Mouse (Mus musculus) heart, embryonic 15.5 days (tissue): ENCODE results near the gene Atp1b1. TPM values are rescaled to one million over a fixed set of nuclear protein-coding genes. Genes with fewer than 3 reads are reported as not detected.
A peak's percentile ranks its signal among the peaks of the same experiment; 100 is the strongest.

Experiments
- ATAC-seq: fragments of 200-750 bp; cut with Nextera tagmentation; replicated peaks from 2 replicates; pipeline ENCODE4 v1.8.0; 2017; ENCODE audit warnings: low read depth, moderate TSS enrichment; ENCODE audit not compliant: insufficient number of reproducible peaks, insufficient read depth, low FRiP score
- H3K27ac ChIP-seq: fragments of 300-500 bp; sonication (generic); 2 replicates; pipeline ENCODE4 v1.5.1; 2015; ENCODE audit warnings: mild to moderate bottlenecking, inconsistent platforms
- H3K27me3 ChIP-seq: fragments of 300-500 bp; sonication (generic); 2 replicates; pipeline ENCODE4 v1.6.1; 2015; ENCODE audit warnings: inconsistent platforms
- H3K36me3 ChIP-seq: fragments of 300-500 bp; sonication (generic); 2 replicates; pipeline ENCODE4 v1.6.1; 2015; ENCODE audit warnings: mild to moderate bottlenecking, inconsistent platforms
- H3K4me1 ChIP-seq: fragments of 300-500 bp; sonication (generic); replicated peaks from 2 replicates; pipeline ENCODE4 v1.6.1; 2015; ENCODE audit warnings: inconsistent platforms
- H3K4me2 ChIP-seq: fragments of 300-500 bp; sonication (generic); 2 replicates; pipeline ENCODE4 v1.6.1; 2015; ENCODE audit warnings: inconsistent platforms, mild to moderate bottlenecking, moderate library complexity
- H3K4me3 ChIP-seq: fragments of 300-500 bp; sonication (generic); 2 replicates; pipeline ENCODE4 v1.5.1; 2015; ENCODE audit warnings: mild to moderate bottlenecking, inconsistent platforms
- H3K9ac ChIP-seq: fragments of 300-500 bp; sonication (generic); 2 replicates; pipeline ENCODE4 v1.6.1; 2015; ENCODE audit warnings: mild to moderate bottlenecking, inconsistent platforms
- H3K9me3 ChIP-seq: fragments of 300-500 bp; sonication (generic); replicated peaks from 2 replicates; pipeline ENCODE4 v1.6.1; 2016; ENCODE audit warnings: inconsistent platforms
- WGBS: fragments of 180-500 bp; shearing (Covaris S2); methylation state at CpG from one replicate; pipeline ENCODE4 v1.1.7; 2015; ENCODE audit warnings: mixed read lengths; 5-methylcytosine and 5-hydroxymethylcytosine counted together
- polyA plus RNA-seq: library from polyadenylated mRNA; unstranded; fragments of >200 nt; fragmentation: Nextera tagmentation; extraction: Ambion mirVana; gene quantifications from 2 replicates; pipeline ENCODE4 v1.2.1, GENCODE M21; 2015

Atp1b1 gene
- polyA plus RNA-seq, 1 experiment from 2014 or later: 301 TPM

DNA sequence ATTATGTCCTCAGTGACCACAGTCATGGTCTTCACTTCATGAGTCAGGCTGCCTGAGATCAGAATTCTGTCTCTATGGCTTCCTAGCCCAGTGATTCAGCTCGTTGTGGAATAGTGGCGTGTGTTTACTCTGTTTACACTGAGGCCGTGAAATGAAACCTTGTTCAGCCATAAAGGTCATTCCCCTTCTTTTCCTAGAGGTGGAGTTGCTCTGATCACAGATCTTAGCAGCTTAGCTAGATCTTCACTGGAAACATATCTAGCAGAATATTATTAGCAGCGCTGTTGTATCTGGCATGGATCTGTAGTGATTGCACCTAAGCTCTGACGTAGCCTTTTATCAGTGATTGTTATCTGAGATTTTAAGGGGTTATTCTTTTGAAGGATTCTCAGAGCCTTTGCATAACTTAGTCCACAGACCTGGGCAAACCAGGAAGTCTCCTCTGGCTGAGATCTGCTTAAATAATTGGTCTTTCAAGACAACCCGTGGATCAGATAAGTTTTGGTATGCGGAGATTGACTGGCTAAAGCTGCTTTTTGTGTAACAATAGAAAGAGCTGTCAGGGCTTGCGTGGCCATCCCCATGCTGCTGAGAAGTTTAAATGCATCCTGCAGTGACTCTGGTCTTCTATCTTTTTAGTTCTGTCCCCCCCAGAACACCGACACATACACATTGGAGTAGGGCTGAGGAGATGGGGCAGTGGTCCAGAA is 23.6 kb upstream of the Atp1b1 start:
- Histone ChIP-seq H3K4me1 (no peaks in the 10 kb centered on the region), H3K4me2 (no peak overlapping the region), H3K9me3 (no peaks in the 10 kb centered on the region), H3K27ac (no peak overlapping the region), H3K36me3 (no peaks in the 10 kb centered on the region), H3K27me3 (no peaks in the 10 kb centered on the region), H3K9ac (no peak overlapping the region), H3K4me3 (no peak overlapping the region)
- 56% methylated on average over 9 of the region's 9 CpGs for WGBS
- ATAC-seq: no peak

DNA sequence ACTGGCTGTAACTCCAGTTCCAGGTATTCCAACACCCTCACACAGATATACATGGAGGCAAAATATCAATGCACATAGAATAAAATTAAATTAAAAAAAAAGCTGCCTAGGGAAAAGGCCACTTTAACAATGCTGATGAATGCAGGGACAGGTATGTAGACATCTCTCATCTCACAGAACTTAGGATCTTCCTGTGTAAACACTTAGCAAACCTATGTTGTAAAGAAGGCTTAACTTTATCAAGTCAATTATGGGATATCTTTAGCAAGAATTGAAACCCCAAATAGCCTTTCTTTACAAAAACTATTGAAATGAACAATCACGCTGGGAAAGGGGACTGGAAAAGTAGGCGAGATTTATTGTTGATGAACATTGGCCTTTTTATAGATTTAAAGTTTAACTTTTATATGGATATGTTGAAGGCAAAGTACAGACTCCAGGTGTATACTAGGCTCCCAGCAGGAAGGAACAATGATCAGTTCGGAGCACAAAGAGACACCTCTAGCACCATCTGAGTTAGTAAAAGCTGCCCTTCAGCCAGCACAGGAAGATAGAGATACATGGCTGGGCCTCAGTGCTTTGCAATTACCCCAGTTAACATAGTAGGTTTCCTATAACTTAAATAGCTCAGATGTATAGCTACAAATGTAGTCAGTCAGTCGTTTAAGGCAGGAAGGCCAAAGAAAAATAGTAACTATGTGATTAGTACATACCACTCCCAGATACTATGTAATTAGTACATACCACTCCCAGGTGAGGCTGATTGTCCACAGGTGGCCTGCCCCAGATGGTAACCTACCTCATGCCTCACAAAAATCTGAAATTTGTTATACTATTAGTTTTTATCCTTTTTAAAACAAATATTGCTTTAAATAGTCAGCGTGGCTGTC is 22.8 kb upstream of the Atp1b1 start:
- Histone ChIP-seq H3K9ac (no peak overlapping the region), H3K4me1 (no peaks in the 10 kb centered on the region), H3K27me3 (no peaks in the 10 kb centered on the region), H3K4me3 (no peak overlapping the region), H3K4me2 (no peak overlapping the region), H3K36me3 (no peaks in the 10 kb centered on the region), H3K27ac (no peak overlapping the region), H3K9me3 (no peaks in the 10 kb centered on the region)
- no peak for ATAC-seq
- WGBS: 86% methylated on average over 5 of the region's 5 CpGs

- Histone ChIP-seq H3K27ac (no peak overlapping the region), H3K4me3 (no peak overlapping the region), H3K9ac (no peak overlapping the region), H3K27me3 (no peaks in the 10 kb centered on the region), H3K36me3 (no peaks in the 10 kb centered on the region), H3K9me3 (no peaks in the 10 kb centered on the region), H3K4me2 (no peak overlapping the region), H3K4me1 (peaks cover 21% of the 10 kb centered on the region)
- ATAC-seq: no peak
- 79% methylated on average over 4 of the region's 4 CpGs for WGBS
Measured at GRCm38 (mm10) chr1:164475895-164476294, 17.7 kb upstream of the Atp1b1 start.

DNA sequence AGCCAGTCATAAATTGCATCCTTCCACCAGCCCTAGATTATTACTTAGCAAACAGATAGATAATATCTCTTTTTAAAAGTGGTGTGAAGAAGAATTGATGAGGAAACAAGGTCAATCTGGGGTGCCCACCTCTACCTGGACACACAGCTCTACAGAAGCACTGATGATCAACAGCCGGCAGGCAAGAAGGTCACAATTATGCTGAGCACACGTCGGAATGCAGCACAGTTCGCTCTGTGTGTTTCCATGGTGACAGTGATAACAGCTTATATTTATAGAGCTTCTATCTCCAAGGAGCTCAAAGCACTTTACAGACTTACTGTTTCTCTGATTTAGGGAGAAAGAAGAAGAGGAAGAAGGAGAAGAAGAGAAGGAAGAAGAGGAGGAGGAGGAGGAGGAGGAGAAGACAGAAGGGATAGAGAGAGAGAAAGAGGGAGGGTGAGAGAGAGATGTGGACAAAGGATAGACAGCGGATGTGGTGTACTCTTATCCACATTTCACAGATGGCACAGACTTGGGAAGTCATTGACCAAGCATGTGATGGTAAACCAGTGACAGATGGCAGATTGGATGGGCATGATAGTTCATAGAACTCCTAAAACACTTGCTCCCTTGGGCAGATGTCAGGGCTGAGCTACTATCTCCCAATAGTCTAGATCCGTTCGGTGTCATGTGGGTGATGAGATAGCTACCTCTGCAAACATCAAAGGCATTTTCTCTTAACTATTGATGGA is 16.8 kb upstream of the Atp1b1 start:
- Histone ChIP-seq H3K4me3 (no peak overlapping the region), H3K4me2 (peak overlapping the region; percentile 23), H3K27me3 (no peaks in the 10 kb centered on the region), H3K36me3 (no peaks in the 10 kb centered on the region), H3K9ac (no peak overlapping the region), H3K4me1 (peaks cover 21% of the 10 kb centered on the region), H3K27ac (peak overlapping the region; percentile 65), H3K9me3 (no peaks in the 10 kb centered on the region)
- peak; percentile 89 for ATAC-seq
- 28% methylated on average over 7 of the region's 7 CpGs for WGBS

DNA sequence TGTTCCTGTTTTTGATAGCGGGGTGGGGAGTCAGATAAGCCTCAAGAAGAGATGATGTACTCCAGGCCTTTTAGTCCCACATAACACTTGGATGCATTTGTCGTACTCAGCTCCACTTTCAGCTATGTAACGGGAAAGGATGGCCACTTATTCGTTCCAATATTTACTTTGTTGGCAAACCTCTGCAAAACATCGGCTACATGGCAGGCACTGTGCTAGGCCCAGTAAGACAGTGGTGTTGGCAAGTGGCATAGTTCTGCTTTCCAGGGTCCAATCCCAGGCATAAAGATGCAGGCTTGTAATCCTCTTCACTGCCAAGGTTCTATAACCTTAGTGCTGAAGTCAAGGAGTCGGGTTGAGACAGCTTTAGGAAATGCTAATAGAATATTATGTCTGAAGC is 16.2 kb upstream of the Atp1b1 start:
- peak overlapping the region; percentile 23 for H3K4me2 ChIP-seq
- H3K36me3 ChIP-seq: no peaks in the 10 kb centered on the region
- H3K9me3 ChIP-seq: no peaks in the 10 kb centered on the region
- 42% methylated on average over 6 of the region's 6 CpGs for WGBS
- 0 out of 2 replicates have a peak, but pooled peaks have one; percentile 21 for ATAC-seq
- H3K27ac ChIP-seq: peak overlapping the region; percentile 65
- H3K9ac ChIP-seq: no peak overlapping the region
- no peaks in the 10 kb centered on the region for H3K27me3 ChIP-seq
- H3K4me1 ChIP-seq: peaks cover 21% of the 10 kb centered on the region
- no peak overlapping the region for H3K4me3 ChIP-seq

DNA sequence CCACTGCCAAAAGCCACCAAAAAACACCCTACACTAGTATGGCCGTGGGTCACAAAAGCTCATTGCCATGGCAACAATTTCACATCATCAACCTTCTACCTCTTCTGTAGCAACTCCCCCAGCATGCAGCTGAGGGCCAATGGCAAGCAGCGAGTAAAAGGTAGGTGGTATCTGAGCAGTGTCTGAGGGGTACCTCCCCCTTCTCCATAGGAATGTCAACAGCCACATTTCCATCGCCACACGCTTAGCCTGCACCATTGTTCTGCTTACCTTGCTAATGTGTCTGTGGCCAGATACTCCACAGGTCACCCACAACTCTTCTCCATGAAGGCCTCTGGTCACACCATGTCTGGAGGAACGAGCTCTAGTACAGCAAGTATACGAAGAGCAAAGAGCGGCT is 15.2 kb upstream of the Atp1b1 start:
- no peaks in the 10 kb centered on the region for H3K9me3 ChIP-seq
- H3K36me3 ChIP-seq: no peaks in the 10 kb centered on the region
- peaks cover 21% of the 10 kb centered on the region for H3K4me1 ChIP-seq
- no peak for ATAC-seq
- H3K27me3 ChIP-seq: no peaks in the 10 kb centered on the region
- no peak overlapping the region for H3K4me2 ChIP-seq
- 91% methylated on average over 7 of the region's 7 CpGs for WGBS
- H3K9ac ChIP-seq: no peak overlapping the region
- H3K27ac ChIP-seq: peak overlapping the region; percentile 65; the same call in 1 of the 2 replicates
- no peak overlapping the region for H3K4me3 ChIP-seq

- H3K9me3 ChIP-seq: no peaks in the 10 kb centered on the region
- H3K4me2 ChIP-seq: no peak overlapping the region
- H3K4me1 ChIP-seq: peaks cover 21% of the 10 kb centered on the region
- H3K4me3 ChIP-seq: no peak overlapping the region
- 90% methylated on average over 5 of the region's 5 CpGs for WGBS
- H3K9ac ChIP-seq: no peak overlapping the region
- no peak overlapping the region for H3K27ac ChIP-seq
- ATAC-seq: no peak
- H3K36me3 ChIP-seq: no peaks in the 10 kb centered on the region
- no peaks in the 10 kb centered on the region for H3K27me3 ChIP-seq
Measured at GRCm38 (mm10) chr1:164471632-164472031, 13.5 kb upstream of the Atp1b1 start.

DNA sequence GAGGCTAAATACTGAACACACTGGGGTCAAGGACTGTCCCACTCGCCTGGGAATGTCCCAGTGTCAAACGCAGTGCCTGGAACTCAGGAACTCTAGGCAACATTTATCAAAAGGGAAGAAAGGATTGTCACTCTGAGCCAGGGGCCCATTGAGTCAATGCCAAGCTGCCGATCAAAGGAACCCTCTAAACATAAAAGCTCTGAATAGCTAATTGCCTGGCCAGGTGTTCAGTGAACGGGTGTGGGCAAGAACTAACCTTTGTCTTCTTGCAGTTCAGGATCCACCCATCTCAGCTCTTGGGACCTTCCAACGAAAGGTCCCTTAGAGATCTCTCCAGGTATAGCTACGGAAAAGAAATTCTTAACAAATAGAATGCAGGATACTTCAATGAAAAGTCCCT is 12.8 kb upstream of the Atp1b1 start:
- H3K4me1 ChIP-seq: peaks cover 21% of the 10 kb centered on the region
- WGBS: 68% methylated on average over 6 of the region's 6 CpGs
- H3K9ac ChIP-seq: no peak overlapping the region
- H3K4me2 ChIP-seq: no peak overlapping the region
- H3K27me3 ChIP-seq: no peaks in the 10 kb centered on the region
- no peak overlapping the region for H3K27ac ChIP-seq
- H3K9me3 ChIP-seq: no peaks in the 10 kb centered on the region
- no peaks in the 10 kb centered on the region for H3K36me3 ChIP-seq
- H3K4me3 ChIP-seq: no peak overlapping the region
- ATAC-seq: no peak

GRCm38 (mm10) chr1:164468329-164468728 is 10.2 kb upstream of the Atp1b1 start:
- H3K36me3 ChIP-seq: no peaks in the 10 kb centered on the region

DNA sequence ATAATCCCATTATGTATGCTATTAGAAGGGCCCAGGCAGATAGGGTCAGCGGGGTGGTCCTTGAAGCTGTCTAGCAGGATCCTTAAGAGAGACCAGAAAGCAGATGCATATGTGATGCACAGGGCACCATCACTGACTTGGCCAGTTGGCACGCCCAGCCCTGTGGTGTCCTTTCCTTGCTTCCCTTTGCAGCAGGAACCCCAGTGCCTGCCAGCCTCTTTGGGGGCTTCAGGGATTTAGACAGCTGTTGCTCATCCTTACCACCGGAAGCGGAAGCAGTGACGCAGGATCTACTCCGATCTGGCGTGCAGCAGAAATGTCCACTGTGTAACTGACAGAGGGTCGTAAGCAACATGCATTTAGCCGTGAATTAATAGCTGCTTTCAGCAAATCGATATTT is 9.3 kb upstream of the Atp1b1 start:
- Histone ChIP-seq H3K9ac (no peak overlapping the region), H3K4me3 (no peak overlapping the region), H3K4me2 (no peak overlapping the region), H3K9me3 (no peaks in the 10 kb centered on the region), H3K4me1 (peaks cover under 1% of the 10 kb centered on the region; the same call in 1 of the 2 replicates), H3K27ac (no peak overlapping the region), H3K27me3 (no peaks in the 10 kb centered on the region), H3K36me3 (no peaks in the 10 kb centered on the region)
- WGBS: 92% methylated on average over 10 of the region's 10 CpGs
- no peak for ATAC-seq

More at GRCm38 (mm10) chr1:164468329-164468728, 10.2 kb upstream of the Atp1b1 start:
- H3K9me3 ChIP-seq: no peaks in the 10 kb centered on the region
- H3K27me3 ChIP-seq: no peaks in the 10 kb centered on the region
- no peaks in the 10 kb centered on the region for H3K4me1 ChIP-seq
- H3K9ac ChIP-seq: no peak overlapping the region
- H3K4me2 ChIP-seq: no peak overlapping the region
- WGBS: 84% methylated on average over 8 of the region's 8 CpGs
- no peak overlapping the region for H3K4me3 ChIP-seq
- no peak overlapping the region for H3K27ac ChIP-seq
- ATAC-seq: no peak

GRCm38 (mm10) chr1:164461726-164462125 is 3.6 kb upstream of the Atp1b1 start:
- 19% methylated on average over 10 of the region's 10 CpGs for WGBS
- peak overlapping the region; percentile 17; the same call in 1 of the 2 replicates for H3K9ac ChIP-seq
- ATAC-seq: peak; percentile 48; the same call in 1 of the 2 replicates
- peak overlapping the region; percentile 90 for H3K27ac ChIP-seq
- peak overlapping the region; percentile 55 for H3K4me2 ChIP-seq
- H3K27me3 ChIP-seq: peaks cover 6% of the 10 kb centered on the region; the same call in 1 of the 2 replicates
- H3K4me1 ChIP-seq: peaks cover 30% of the 10 kb centered on the region
- H3K9me3 ChIP-seq: no peaks in the 10 kb centered on the region
- H3K4me3 ChIP-seq: peak overlapping the region; percentile 18; the same call in 1 of the 2 replicates
- H3K36me3 ChIP-seq: no peaks in the 10 kb centered on the region
